Mouse (Mus musculus): Measurements from ENCODE around the gene Klf15.

DNA sequence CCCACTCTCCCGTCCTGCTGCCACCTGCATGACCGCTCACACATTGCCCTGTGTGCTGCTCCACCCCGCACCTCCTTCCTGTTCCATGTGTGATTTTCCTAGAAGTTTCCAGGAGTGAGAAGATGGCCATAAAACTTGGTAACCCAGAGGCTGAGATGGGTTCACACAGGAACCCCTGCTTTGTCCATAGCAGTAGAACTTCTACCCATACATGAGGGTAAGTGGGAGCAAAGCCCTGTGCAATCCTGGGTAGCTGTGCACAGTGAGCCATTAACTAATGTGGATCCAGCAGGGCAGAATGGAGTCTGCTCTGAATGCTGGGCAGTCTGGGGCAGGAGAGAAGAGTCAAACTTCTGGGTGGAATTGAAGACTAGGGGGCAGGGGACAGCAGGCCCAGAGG lies 32.2 kb downstream of the Klf15 start:
- TF ChIP-seq CTCF (IDR thresholded peaks at IDR 0.05; ENCODE audit: borderline replicate concordance, extremely low read depth, insufficient read depth, insufficient read length), result no peak
- TF ChIP-seq POLR2A (IDR thresholded peaks at IDR 0.05; ENCODE audit: borderline replicate concordance, extremely low read depth, insufficient read depth, insufficient read length, poor library complexity, severe bottlenecking), result no peak
